Mouse (Mus musculus) lung, embryonic 14.5 days (tissue): ENCODE data around the gene Tmem121. TPM values are rescaled to one million over a fixed set of nuclear protein-coding genes. Genes with fewer than 3 reads are reported as not detected.

ENCODE experiments used
- ATAC-seq: fragments of 200-750 bp; cut with Nextera tagmentation; 2 replicates; pipeline ENCODE4 v1.8.0; 2017; ENCODE audit warnings: mild to moderate bottlenecking, moderate TSS enrichment, moderate library complexity; ENCODE audit not compliant: insufficient read depth
- DNase-seq: peaks from one replicate; pipeline ENCODE4 v3.0.0-alpha.2; 2015
- H3K27ac ChIP-seq: fragments of 300-500 bp; sonication (generic); 2 replicates; pipeline ENCODE4 v1.5.1; 2014; ENCODE audit warnings: low read depth, mild to moderate bottlenecking, moderate library complexity
- H3K27me3 ChIP-seq: fragments of 300-500 bp; sonication (generic); 2 replicates; pipeline ENCODE4 v1.6.1; 2014; ENCODE audit warnings: low read length, control low read depth; ENCODE audit not compliant: insufficient read depth
- H3K36me3 ChIP-seq: fragments of 300-500 bp; sonication (generic); 2 replicates; pipeline ENCODE4 v1.6.1; 2014; ENCODE audit warnings: control low read depth; ENCODE audit not compliant: insufficient read depth
- H3K4me1 ChIP-seq: fragments of 300-500 bp; sonication (generic); 2 replicates; pipeline ENCODE4 v1.6.1; 2014; ENCODE audit warnings: antibody characterized with exemption, control low read depth; ENCODE audit not compliant: insufficient read depth
- H3K4me2 ChIP-seq: fragments of 300-500 bp; sonication (generic); 2 replicates; pipeline ENCODE4 v1.6.1; 2014; ENCODE audit warnings: mild to moderate bottlenecking
- H3K4me3 ChIP-seq: fragments of 300-500 bp; sonication (generic); 2 replicates; pipeline ENCODE4 v1.5.1; 2014; ENCODE audit warnings: low read depth, low read length
- H3K9ac ChIP-seq: fragments of 300-500 bp; sonication (generic); 2 replicates; pipeline ENCODE4 v1.6.1; 2014
- H3K9me3 ChIP-seq: fragments of 300-500 bp; sonication (generic); 2 replicates; pipeline ENCODE4 v1.6.1; 2016; ENCODE audit warnings: low read depth, low read length, control low read depth
- CTCF ChIP-seq: IDR thresholded peaks from 2 replicates; pipeline ENCODE4 v1.5.1; 2016; ENCODE audit warnings: antibody characterized with exemption, low read depth
- WGBS: fragments of 180-500 bp; shearing (Covaris S2); extraction: QIAGEN DNeasy Blood & Tissue Kit; methylation state at CpG from one replicate; pipeline ENCODE4 v1.1.7; 2014; 5-methylcytosine and 5-hydroxymethylcytosine counted together
- polyA plus RNA-seq: library from polyadenylated mRNA; unstranded; fragments of >200 nt; fragmentation: Nextera tagmentation; extraction: Ambion mirVana; gene quantifications from 2 replicates; pipeline ENCODE4 v1.2.1, GENCODE M21; 2014

Tmem121 gene
- polyA plus RNA-seq, 1 experiment from 2014 or later, result 6.1 TPM

- under 1% methylated on average over 68 of the region's 68 CpGs for WGBS
- peak within 1 kb of the TSS; percentile 89 for H3K27ac ChIP-seq
- peak within 1 kb of the TSS; percentile 57 for H3K4me3 ChIP-seq
- no peaks in the 10 kb centered on the region for H3K9me3 ChIP-seq
- H3K4me1 ChIP-seq, result peaks cover 28% of the 10 kb centered on the region
- H3K36me3 ChIP-seq, result peaks cover 54% of the 10 kb centered on the region
- H3K27me3 ChIP-seq, result no peaks in the 10 kb centered on the region
- H3K9ac ChIP-seq, result peak within 1 kb of the TSS; percentile 59
- ATAC-seq (peak; percentile 71), DNase-seq (peak; percentile 94)
- peak within 1 kb of the TSS; percentile 77 for H3K4me2 ChIP-seq
- TF ChIP-seq CTCF, result peak; percentile 44
Measured at GRCm38 (mm10) chr12:113139908-113140615, 45.7 kb upstream of the Tmem121 start, which contains the start of gene Crip2. Gene Crip2 (plus strand): TSS chr12:113140236.

- peak overlapping the region; percentile 89 for H3K27ac ChIP-seq
- H3K36me3 ChIP-seq, result peaks cover 52% of the 10 kb centered on the region
- DNase-seq, result peak; percentile 19
- H3K4me2 ChIP-seq, result peak overlapping the region; percentile 77
- peak overlapping the region; percentile 57 for H3K4me3 ChIP-seq
- no peak; the same call in 1 of the 2 replicates for ATAC-seq
- H3K9me3 ChIP-seq, result no peaks in the 10 kb centered on the region
- TF ChIP-seq CTCF, result no peak
- H3K27me3 ChIP-seq, result no peaks in the 10 kb centered on the region
- WGBS, result 5% methylated on average over 49 of the region's 49 CpGs
- H3K4me1 ChIP-seq, result peaks cover 28% of the 10 kb centered on the region
- peak overlapping the region; percentile 59 for H3K9ac ChIP-seq
Measured at GRCm38 (mm10) chr12:113140616-113141411, 44.9 kb upstream of the Tmem121 start.

GRCm38 (mm10) chr12:113141531-113141973, 44.2 kb upstream of the Tmem121 start:
- peak overlapping the region; percentile 77 for H3K4me2 ChIP-seq
- no peak for TF ChIP-seq CTCF
- H3K4me1 ChIP-seq, result peaks cover 30% of the 10 kb centered on the region
- H3K9me3 ChIP-seq, result no peaks in the 10 kb centered on the region
- ATAC-seq (no peak), DNase-seq (peak; percentile 65)
- H3K27me3 ChIP-seq, result no peaks in the 10 kb centered on the region
- peak overlapping the region; percentile 59 for H3K9ac ChIP-seq
- H3K36me3 ChIP-seq, result peaks cover 47% of the 10 kb centered on the region
- H3K4me3 ChIP-seq, result peak overlapping the region; percentile 57
- peak overlapping the region; percentile 89 for H3K27ac ChIP-seq
- 28% methylated on average over 8 of the region's 8 CpGs for WGBS

- Histone ChIP-seq H3K9me3 (no peaks in the 10 kb centered on the region), H3K9ac (peak overlapping the region; percentile 59), H3K36me3 (peaks cover 40% of the 10 kb centered on the region), H3K27me3 (no peaks in the 10 kb centered on the region), H3K4me2 (peak overlapping the region; percentile 77), H3K27ac (peak overlapping the region; percentile 89), H3K4me3 (peak overlapping the region; percentile 57), H3K4me1 (peaks cover 30% of the 10 kb centered on the region)
- WGBS, result 13% methylated on average over 15 of the region's 15 CpGs
- ATAC-seq, result peak; percentile 64
- DNase-seq, result peak; percentile 87
- no peak for TF ChIP-seq CTCF
Measured at GRCm38 (mm10) chr12:113142021-113142975, 43.4 kb upstream of the Tmem121 start.

GRCm38 (mm10) chr12:113143164-113143563, 42.6 kb upstream of the Tmem121 start:
- DNase-seq, result no peak
- 0 out of 2 replicates have a peak, but pooled peaks have one; percentile 16 for TF ChIP-seq CTCF
- no peak for ATAC-seq
- peaks cover 30% of the 10 kb centered on the region for H3K4me1 ChIP-seq
- peak overlapping the region; percentile 89; the same call in 1 of the 2 replicates for H3K27ac ChIP-seq
- no peaks in the 10 kb centered on the region for H3K27me3 ChIP-seq
- WGBS, result 47% methylated on average over 7 of the region's 7 CpGs
- peak overlapping the region; percentile 36; the same call in 1 of the 2 replicates for H3K9ac ChIP-seq
- H3K4me2 ChIP-seq, result peak overlapping the region; percentile 77
- H3K9me3 ChIP-seq, result no peaks in the 10 kb centered on the region
- H3K4me3 ChIP-seq, result peak overlapping the region; percentile 57
- H3K36me3 ChIP-seq, result peaks cover 31% of the 10 kb centered on the region

- Histone ChIP-seq H3K4me2 (no peak overlapping the region), H3K4me3 (no peak overlapping the region), H3K4me1 (peaks cover 25% of the 10 kb centered on the region), H3K9ac (no peak overlapping the region), H3K27me3 (no peaks in the 10 kb centered on the region), H3K36me3 (peaks cover 25% of the 10 kb centered on the region), H3K27ac (no peak overlapping the region), H3K9me3 (no peaks in the 10 kb centered on the region)
- ATAC-seq (no peak), DNase-seq (peak; percentile 52)
- 72% methylated on average over 20 of the region's 20 CpGs for WGBS
- TF ChIP-seq CTCF, result peak; percentile 80
Measured at GRCm38 (mm10) chr12:113144001-113144756, 41.6 kb upstream of the Tmem121 start.
